12 mouse cellular contexts compared by ENCODE assay signal in the genomic region with DNA sequence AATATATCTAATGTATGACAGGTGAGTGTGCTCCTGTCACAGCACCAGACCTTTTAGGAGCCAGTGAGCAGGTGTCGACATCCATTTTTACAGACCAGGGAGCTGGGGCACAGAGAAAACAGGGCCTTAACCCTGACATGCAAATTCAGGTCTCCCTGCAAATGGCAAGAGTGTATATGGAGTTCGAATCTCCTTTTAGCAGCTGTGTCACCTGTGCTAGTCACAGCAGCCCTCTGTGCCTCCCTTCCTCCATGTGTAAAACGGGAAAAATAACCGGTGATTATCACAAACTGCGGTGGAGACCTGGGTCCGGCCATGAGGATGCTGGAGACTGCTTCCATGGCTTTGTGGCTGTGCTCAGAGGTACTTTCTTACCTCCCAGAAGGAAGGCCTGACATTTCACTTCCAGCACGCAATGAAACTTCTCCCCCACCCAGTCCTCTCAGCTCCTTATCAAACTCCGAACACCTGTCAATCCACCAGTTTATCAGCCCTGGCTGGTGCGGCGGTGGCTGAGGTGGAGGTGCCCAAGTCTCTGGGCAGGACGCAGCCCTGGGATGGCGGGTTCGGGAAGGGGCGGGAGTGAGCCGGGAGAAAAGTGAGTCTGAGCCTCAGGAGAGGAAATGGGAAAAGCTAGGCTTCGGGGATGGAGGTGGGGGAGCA. TPM values are rescaled to one million over a fixed set of nuclear protein-coding genes. Genes with fewer than 3 reads are reported as not detected.
DNase-seq lines count a peak whose midpoint lies in the region; ATAC-seq and TF ChIP-seq lines count a peak whose summit lies in the region.
"Had no signal": no experiment of that assay in that cellular context is flagged by ENCODE, and none has a peak within 500 bp of the region (broad histone marks: within the 10 kb centered on the region; RNA-seq: fewer than 3 reads in every experiment).

No protein-coding gene starts in this region.

- H3K9ac ChIP-seq in forebrain, embryonic 12.5 days: no peak overlapping the region
- H3K9ac ChIP-seq in forebrain, postnatal 0 days: no peak overlapping the region
- no peak overlapping the region for H3K9ac ChIP-seq in midbrain, postnatal 0 days (replicated peaks; ENCODE audit: low read length, poor library complexity, severe bottlenecking)
- peak overlapping the region; percentile 37; the same call in 1 of the 2 replicates for H3K9ac ChIP-seq in limb, embryonic 12.5 days (replicated peaks)
- no peak overlapping the region for H3K9ac ChIP-seq in stomach, embryonic 15.5 days
- H3K9ac ChIP-seq: forebrain, embryonic 13.5 days had no signal

- ATAC-seq in forebrain, embryonic 12.5 days (ENCODE audit: low FRiP score): no peak
- no peak for ATAC-seq in forebrain, postnatal 0 days
- ATAC-seq in midbrain, postnatal 0 days (ENCODE audit: low FRiP score): no peak
- ATAC-seq in limb, embryonic 12.5 days (ENCODE audit: insufficient number of reproducible peaks, insufficient read depth, low FRiP score, low TSS enrichment, low read depth): no peak
- peak; percentile 87; the same call in 1 of the 2 replicates for ATAC-seq in stomach, embryonic 15.5 days (ENCODE audit: insufficient read depth, low FRiP score, low read depth)
- ATAC-seq: forebrain, embryonic 13.5 days; hindbrain, postnatal 0 days had no signal

- TF ChIP-seq CTCF in forebrain, postnatal 0 days (IDR thresholded peaks at IDR 0.05; ENCODE audit: low read depth): no peak
- TF ChIP-seq CTCF in midbrain, postnatal 0 days (IDR thresholded peaks at IDR 0.05): no peak

- 11% methylated on average over 16 of the region's 16 CpGs for WGBS in forebrain, embryonic 12.5 days
- whole genome bisulfite sequencing in forebrain, postnatal 0 days: 16% methylated on average over 16 of the region's 16 CpGs
- 16% methylated on average over 16 of the region's 16 CpGs for WGBS in midbrain, embryonic 10.5 days
- WGBS in midbrain, postnatal 0 days: 17% methylated on average over 16 of the region's 16 CpGs
- WGBS in limb, embryonic 12.5 days: 9% methylated on average over 16 of the region's 16 CpGs
- WGBS in stomach, embryonic 15.5 days: 10% methylated on average over 16 of the region's 16 CpGs

- H3K27me3 ChIP-seq in forebrain, embryonic 12.5 days: peaks cover 34% of the 10 kb centered on the region
- peaks cover 12% of the 10 kb centered on the region for H3K27me3 ChIP-seq in forebrain, postnatal 0 days (ENCODE audit: insufficient read depth, low read length)
- peaks cover 42% of the 10 kb centered on the region for H3K27me3 ChIP-seq in midbrain, embryonic 10.5 days (ENCODE audit: low read depth, poor library complexity, severe bottlenecking)
- peaks cover 8% of the 10 kb centered on the region; the same call in 1 of the 2 replicates for H3K27me3 ChIP-seq in midbrain, postnatal 0 days (ENCODE audit: insufficient read depth, low read length)
- H3K27me3 ChIP-seq in limb, embryonic 12.5 days: peaks cover 47% of the 10 kb centered on the region
- 0 out of 2 replicates have a peak, but pooled peaks cover 3% of the 10 kb centered on the region for H3K27me3 ChIP-seq in stomach, embryonic 15.5 days (replicated peaks)

- peak overlapping the region; percentile 3 for H3K4me3 ChIP-seq in forebrain, embryonic 12.5 days (replicated peaks)
- no peak overlapping the region for H3K4me3 ChIP-seq in forebrain, postnatal 0 days (ENCODE audit: low read depth, low read length)
- H3K4me3 ChIP-seq in midbrain, embryonic 10.5 days: no peak overlapping the region
- H3K4me3 ChIP-seq in midbrain, postnatal 0 days (ENCODE audit: low read depth, low read length): no peak overlapping the region
- H3K4me3 ChIP-seq in limb, embryonic 12.5 days (replicated peaks): peak overlapping the region; percentile 22
- H3K4me3 ChIP-seq in stomach, embryonic 15.5 days (replicated peaks): 0 out of 2 replicates have a peak overlapping the region, but pooled peaks have one; percentile 9
- H3K4me3 ChIP-seq: forebrain, embryonic 13.5 days had no signal

- no peak overlapping the region; the same call in 1 of the 2 replicates for H3K27ac ChIP-seq in forebrain, embryonic 12.5 days
- H3K27ac ChIP-seq in forebrain, postnatal 0 days (ENCODE audit: low read depth, low read length): no peak overlapping the region
- H3K27ac ChIP-seq in midbrain, embryonic 10.5 days (replicated peaks): 0 out of 2 replicates have a peak overlapping the region, but pooled peaks have one; percentile 9
- no peak overlapping the region for H3K27ac ChIP-seq in midbrain, postnatal 0 days (ENCODE audit: low read depth, low read length)
- peak overlapping the region; percentile 17; the same call in 1 of the 2 replicates for H3K27ac ChIP-seq in limb, embryonic 12.5 days
- H3K27ac ChIP-seq in stomach, embryonic 15.5 days: peak overlapping the region; percentile 40; the same call in 1 of the 2 replicates
- H3K27ac ChIP-seq: forebrain, embryonic 13.5 days; hindbrain, postnatal 0 days had no signal

- no peaks in the 10 kb centered on the region for H3K9me3 ChIP-seq in forebrain, embryonic 12.5 days
- no peaks in the 10 kb centered on the region for H3K9me3 ChIP-seq in forebrain, postnatal 0 days (ENCODE audit: low read length)
- no peaks in the 10 kb centered on the region for H3K9me3 ChIP-seq in midbrain, embryonic 10.5 days (replicated peaks)
- H3K9me3 ChIP-seq in midbrain, postnatal 0 days (ENCODE audit: low read length): no peaks in the 10 kb centered on the region
- no peaks in the 10 kb centered on the region for H3K9me3 ChIP-seq in limb, embryonic 12.5 days
- no peaks in the 10 kb centered on the region for H3K9me3 ChIP-seq in stomach, embryonic 15.5 days
- H3K9me3 ChIP-seq: forebrain, embryonic 13.5 days had no signal

- H3K4me2 ChIP-seq in forebrain, embryonic 12.5 days: peak overlapping the region; percentile 17; the same call in 1 of the 2 replicates
- no peak overlapping the region for H3K4me2 ChIP-seq in forebrain, postnatal 0 days (ENCODE audit: low read depth)
- no peak overlapping the region for H3K4me2 ChIP-seq in midbrain, postnatal 0 days (ENCODE audit: low read depth, low read length, poor library complexity, severe bottlenecking)
- peak overlapping the region; percentile 48 for H3K4me2 ChIP-seq in limb, embryonic 12.5 days
- peak overlapping the region; percentile 43 for H3K4me2 ChIP-seq in stomach, embryonic 15.5 days
- H3K4me2 ChIP-seq: forebrain, embryonic 13.5 days had no signal

- DNase-seq in forebrain, postnatal 0 days: no peak
- DNase-seq in midbrain, embryonic 10.5 days (ENCODE audit: low spot score): no peak
- no peak for DNase-seq in midbrain, postnatal 0 days (ENCODE audit: low spot score)
- DNase-seq in adipocyte (ENCODE audit: low spot score): no peak
- no peak for DNase-seq in B cell, adult 2 months
- DNase-seq: lung, postnatal 36 days; right cerebral cortex, adult 18-20 months had no signal

- H3K36me3 ChIP-seq in forebrain, embryonic 12.5 days (replicated peaks): no peaks in the 10 kb centered on the region
- H3K36me3 ChIP-seq in forebrain, postnatal 0 days (ENCODE audit: insufficient read depth): no peaks in the 10 kb centered on the region
- H3K36me3 ChIP-seq in midbrain, embryonic 10.5 days: no peaks in the 10 kb centered on the region
- no peaks in the 10 kb centered on the region for H3K36me3 ChIP-seq in midbrain, postnatal 0 days (ENCODE audit: insufficient read depth, low read length)
- no peaks in the 10 kb centered on the region for H3K36me3 ChIP-seq in limb, embryonic 12.5 days
- no peaks in the 10 kb centered on the region for H3K36me3 ChIP-seq in stomach, embryonic 15.5 days

- H3K4me1 ChIP-seq in forebrain, embryonic 12.5 days: no peaks in the 10 kb centered on the region
- H3K4me1 ChIP-seq in forebrain, postnatal 0 days (ENCODE audit: insufficient read depth): no peaks in the 10 kb centered on the region
- peaks cover 15% of the 10 kb centered on the region for H3K4me1 ChIP-seq in midbrain, embryonic 10.5 days
- H3K4me1 ChIP-seq in midbrain, postnatal 0 days (ENCODE audit: insufficient read depth, low read length): no peaks in the 10 kb centered on the region
- peaks cover 19% of the 10 kb centered on the region for H3K4me1 ChIP-seq in limb, embryonic 12.5 days (replicated peaks)
- peaks cover 11% of the 10 kb centered on the region for H3K4me1 ChIP-seq in stomach, embryonic 15.5 days
- H3K4me1 ChIP-seq: forebrain, embryonic 13.5 days had no signal

RNA-seq across cellular contexts. Expression of a gene that starts 4.9 kb away (rescaled TPM):
- polyA plus RNA-seq in forebrain, embryonic 12.5 days (2016; fragmentation: Nextera tagmentation; extraction: Ambion mirVana): 6.0 and 7.5 TPM in 2 replicates
- total RNA-seq in forebrain, postnatal 0 days (2014; rRNA removed): 0.19 and 0.38 TPM in 2 replicates
- polyA plus RNA-seq in forebrain, postnatal 0 days (2015; fragmentation: Nextera tagmentation; extraction: Ambion mirVana): 0.14 and 0.70 TPM in 2 replicates
- polyA plus RNA-seq in midbrain, embryonic 10.5 days (2016; fragmentation: Nextera tagmentation; extraction: Ambion mirVana): 9.6 and 12.9 TPM in 2 replicates
- total RNA-seq in midbrain, postnatal 0 days (2014; rRNA removed): 1.4 and 1.5 TPM in 2 replicates
- polyA plus RNA-seq in midbrain, postnatal 0 days (2015; fragmentation: Nextera tagmentation; extraction: Ambion mirVana): 0.98 and 1.5 TPM in 2 replicates
- 7.8 TPM in 2 replicates for polyA plus RNA-seq in limb, embryonic 12.5 days (2016; fragmentation: Nextera tagmentation; extraction: Ambion mirVana)
- polyA plus RNA-seq in stomach, embryonic 15.5 days (2015; fragmentation: Nextera tagmentation; extraction: Ambion mirVana): 18.4 and 39.4 TPM in 2 replicates

RNA-seq across cellular contexts. Expression of a gene that starts 16.1 kb away (rescaled TPM):
- polyA plus RNA-seq in forebrain, embryonic 12.5 days (2016; fragmentation: Nextera tagmentation; extraction: Ambion mirVana): 76.8 and 79.9 TPM in 2 replicates
- total RNA-seq in forebrain, postnatal 0 days (2014; rRNA removed): 84.2 and 103 TPM in 2 replicates
- 55.1 and 78.4 TPM in 2 replicates for polyA plus RNA-seq in forebrain, postnatal 0 days (2015; fragmentation: Nextera tagmentation; extraction: Ambion mirVana)
- 36.8 and 41.3 TPM in 2 replicates for polyA plus RNA-seq in midbrain, embryonic 10.5 days (2016; fragmentation: Nextera tagmentation; extraction: Ambion mirVana)
- 62.8 and 82.4 TPM in 2 replicates for total RNA-seq in midbrain, postnatal 0 days (2014; rRNA removed)
- polyA plus RNA-seq in midbrain, postnatal 0 days (2015; fragmentation: Nextera tagmentation; extraction: Ambion mirVana): 69.1 and 79.1 TPM in 2 replicates
- 59.0 and 60.7 TPM in 2 replicates for polyA plus RNA-seq in limb, embryonic 12.5 days (2016; fragmentation: Nextera tagmentation; extraction: Ambion mirVana)
- polyA plus RNA-seq in stomach, embryonic 15.5 days (2015; fragmentation: Nextera tagmentation; extraction: Ambion mirVana): 38.2 and 41.5 TPM in 2 replicates

RNA-seq across cellular contexts. Expression of a gene that starts 45.6 kb away (rescaled TPM):
- 138 and 139 TPM in 2 replicates for polyA plus RNA-seq in forebrain, embryonic 12.5 days (2016; fragmentation: Nextera tagmentation; extraction: Ambion mirVana)
- 165 and 174 TPM in 2 replicates for total RNA-seq in forebrain, postnatal 0 days (2014; rRNA removed)
- 200 and 248 TPM in 2 replicates for polyA plus RNA-seq in forebrain, postnatal 0 days (2015; fragmentation: Nextera tagmentation; extraction: Ambion mirVana)
- 127 and 135 TPM in 2 replicates for polyA plus RNA-seq in midbrain, embryonic 10.5 days (2016; fragmentation: Nextera tagmentation; extraction: Ambion mirVana)
- total RNA-seq in midbrain, postnatal 0 days (2014; rRNA removed): 165 and 206 TPM in 2 replicates
- 251 and 262 TPM in 2 replicates for polyA plus RNA-seq in midbrain, postnatal 0 days (2015; fragmentation: Nextera tagmentation; extraction: Ambion mirVana)
- 156 and 159 TPM in 2 replicates for polyA plus RNA-seq in limb, embryonic 12.5 days (2016; fragmentation: Nextera tagmentation; extraction: Ambion mirVana)
- 167 and 170 TPM in 2 replicates for polyA plus RNA-seq in stomach, embryonic 15.5 days (2015; fragmentation: Nextera tagmentation; extraction: Ambion mirVana)

RNA-seq across cellular contexts. Expression of a gene that starts 54.2 kb away (rescaled TPM):
- 478 and 490 TPM in 2 replicates for polyA plus RNA-seq in forebrain, embryonic 12.5 days (2016; fragmentation: Nextera tagmentation; extraction: Ambion mirVana)
- total RNA-seq in forebrain, postnatal 0 days (2014; rRNA removed): 93.3 and 95.4 TPM in 2 replicates
- polyA plus RNA-seq in forebrain, postnatal 0 days (2015; fragmentation: Nextera tagmentation; extraction: Ambion mirVana): 180 and 225 TPM in 2 replicates
- 320 and 401 TPM in 2 replicates for polyA plus RNA-seq in midbrain, embryonic 10.5 days (2016; fragmentation: Nextera tagmentation; extraction: Ambion mirVana)
- 109 and 115 TPM in 2 replicates for total RNA-seq in midbrain, postnatal 0 days (2014; rRNA removed)
- polyA plus RNA-seq in midbrain, postnatal 0 days (2015; fragmentation: Nextera tagmentation; extraction: Ambion mirVana): 319 and 323 TPM in 2 replicates
- polyA plus RNA-seq in limb, embryonic 12.5 days (2016; fragmentation: Nextera tagmentation; extraction: Ambion mirVana): 510 and 528 TPM in 2 replicates
- polyA plus RNA-seq in stomach, embryonic 15.5 days (2015; fragmentation: Nextera tagmentation; extraction: Ambion mirVana): 500 and 512 TPM in 2 replicates

Comparison
In these comparisons a context has a peak if more than half of its experiments do, and no peak if none do; other contexts are left out.
1. H3K27ac ChIP-seq: peak in midbrain, embryonic 10.5 days (single experiment), limb, embryonic 12.5 days (single experiment) and stomach, embryonic 15.5 days (single experiment); none in forebrain, embryonic 12.5 days (single experiment), forebrain, postnatal 0 days (single experiment) and midbrain, postnatal 0 days (single experiment).
2. H3K4me2 ChIP-seq: peak in forebrain, embryonic 12.5 days (single experiment), limb, embryonic 12.5 days (single experiment) and stomach, embryonic 15.5 days (single experiment); none in forebrain, postnatal 0 days (single experiment) and midbrain, postnatal 0 days (single experiment).
3. H3K4me3 ChIP-seq: peak in forebrain, embryonic 12.5 days (single experiment), limb, embryonic 12.5 days (single experiment) and stomach, embryonic 15.5 days (single experiment); none in forebrain, postnatal 0 days (single experiment), midbrain, embryonic 10.5 days (single experiment) and midbrain, postnatal 0 days (single experiment).